Mouse (Mus musculus) neural tube, embryonic 10.5 days (tissue): ENCODE results near the gene Yaf2.
A peak's percentile ranks its signal among the peaks of the same experiment; 100 is the strongest.
"Not testable (repeated sequence)": the region's sequence is repeated elsewhere in the genome, so short reads cannot be mapped to it uniquely, and the experiment has no call there.

Experiments
- DNase-seq: peaks from one replicate; pipeline ENCODE4 v3.0.0-alpha.2; 2017; ENCODE audit warnings: low spot score; ENCODE audit errors: extremely low spot score

The Yaf2 gene

DNA sequence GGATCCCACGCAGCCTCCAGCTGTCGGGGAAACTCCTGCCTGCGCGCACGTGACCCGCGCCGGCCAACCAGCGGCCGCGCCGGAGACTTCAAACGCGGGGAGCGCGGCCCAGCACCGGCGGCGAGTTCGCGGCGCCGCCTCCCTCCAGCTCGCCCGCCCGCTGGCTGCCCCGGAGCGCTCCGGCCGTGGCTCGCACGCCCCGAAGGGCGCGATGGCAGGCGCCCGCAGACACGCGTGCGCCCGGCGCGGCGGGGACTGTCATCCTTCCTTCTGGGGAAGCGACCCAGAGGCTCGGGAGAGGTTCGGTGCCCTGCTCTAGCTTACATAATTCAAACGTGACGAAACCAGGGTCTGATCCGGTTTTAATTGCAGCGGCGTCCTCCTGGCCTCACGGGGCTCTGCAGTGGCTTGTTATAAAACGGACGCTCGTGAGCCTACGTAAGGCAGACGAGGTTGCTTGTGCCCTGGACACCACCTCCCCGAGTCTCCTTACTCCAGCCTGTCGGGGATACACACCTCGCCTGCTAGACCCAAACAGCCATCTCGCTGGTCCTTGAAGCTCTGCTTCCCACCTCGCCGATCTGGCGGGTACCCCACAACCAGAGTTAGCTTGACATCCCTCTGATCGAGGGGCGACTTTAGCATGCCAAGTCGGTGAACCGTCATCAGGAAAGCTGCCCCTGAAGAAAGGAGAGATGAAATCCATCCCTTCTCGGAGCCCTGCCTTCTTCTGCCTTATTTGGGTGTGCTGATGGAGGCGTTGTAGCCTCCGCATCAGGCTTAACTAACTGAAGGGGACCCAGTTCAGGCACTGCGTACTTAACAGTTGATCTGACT is at the start of gene Yaf2:
Gene Yaf2, minus strand, starts transcription at position 11 of the 837 bp plus-strand sequence.
- peak; percentile 85 for DNase-seq

DNA sequence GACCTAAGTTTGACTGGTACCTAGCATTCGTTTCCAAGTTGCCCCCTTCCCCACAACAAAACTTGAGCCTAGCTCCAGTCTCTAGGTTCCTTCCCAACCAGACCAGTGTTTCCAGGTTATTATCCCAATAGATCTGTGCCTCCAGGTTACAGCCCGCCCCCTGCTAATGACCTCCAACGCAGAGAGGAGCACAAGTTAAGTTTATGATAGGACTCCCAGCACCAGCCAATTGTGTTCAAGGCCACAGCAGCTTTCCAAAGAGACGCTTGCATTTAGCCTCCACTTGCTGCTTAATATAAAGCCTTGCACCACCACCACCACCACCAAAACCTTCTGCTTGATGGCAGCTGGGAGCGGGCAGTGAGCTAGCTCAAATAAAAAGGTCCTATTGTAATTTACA is 44.6 kb upstream of the Yaf2 start:
- DNase-seq, result no peak

GRCm38 (mm10) chr15:93379177-93379576 is 42.4 kb upstream of the Yaf2 start:
- DNase-seq, result no peak

- no peak for DNase-seq
These were observed 39.0 kb upstream of the Yaf2 start for GRCm38 (mm10) chr15:93375696-93376095.

DNA sequence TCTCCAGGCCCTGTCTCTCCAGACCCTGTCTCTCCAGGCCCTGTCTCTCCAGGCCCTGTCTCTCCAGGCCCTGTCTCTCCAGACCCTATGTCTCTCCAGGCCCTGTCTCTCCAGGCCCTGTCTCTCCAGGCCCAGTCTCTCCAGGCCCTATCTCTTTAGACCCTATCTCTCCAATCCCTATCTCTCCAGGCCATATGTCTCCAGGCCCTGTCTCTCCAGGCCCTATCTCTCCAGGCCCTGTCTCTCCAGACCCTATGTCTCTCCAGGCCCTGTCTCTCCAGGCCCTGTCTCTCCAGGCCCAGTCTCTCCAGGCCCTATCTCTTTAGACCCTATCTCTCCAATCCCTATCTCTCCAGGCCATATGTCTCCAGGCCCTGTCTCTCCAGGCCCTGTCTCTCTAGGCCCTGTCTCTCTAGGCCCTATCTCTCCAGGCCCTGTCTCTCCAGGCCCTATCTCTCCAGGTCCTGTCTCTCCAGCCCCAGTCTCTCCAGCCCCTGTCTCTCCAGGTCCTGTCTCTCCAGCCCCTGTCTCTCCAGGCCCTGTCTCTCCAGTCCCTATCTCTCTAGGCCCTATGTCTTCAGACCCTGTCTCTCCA is 35.9 kb upstream of the Yaf2 start:
- not testable (repeated sequence) for DNase-seq

DNA sequence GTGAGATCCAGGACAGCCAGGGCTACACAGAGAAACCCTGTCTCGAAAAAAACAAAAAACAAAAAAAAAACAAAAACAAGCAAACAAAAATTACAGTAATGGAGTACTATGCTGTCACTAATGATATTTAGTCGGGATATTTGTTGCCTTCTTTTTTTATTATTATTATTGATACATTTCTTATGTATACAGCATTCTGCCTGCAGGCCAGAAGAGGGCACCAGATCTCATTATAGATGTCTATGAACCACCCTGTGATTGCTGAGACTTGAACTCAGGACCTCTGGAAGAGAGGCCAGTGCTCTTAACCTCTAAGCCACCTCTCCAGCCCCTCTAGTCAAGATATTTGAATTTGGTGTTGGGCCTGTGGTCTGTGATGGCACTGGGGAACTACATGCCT is 35.1 kb upstream of the Yaf2 start:
- DNase-seq, result no peak

DNA sequence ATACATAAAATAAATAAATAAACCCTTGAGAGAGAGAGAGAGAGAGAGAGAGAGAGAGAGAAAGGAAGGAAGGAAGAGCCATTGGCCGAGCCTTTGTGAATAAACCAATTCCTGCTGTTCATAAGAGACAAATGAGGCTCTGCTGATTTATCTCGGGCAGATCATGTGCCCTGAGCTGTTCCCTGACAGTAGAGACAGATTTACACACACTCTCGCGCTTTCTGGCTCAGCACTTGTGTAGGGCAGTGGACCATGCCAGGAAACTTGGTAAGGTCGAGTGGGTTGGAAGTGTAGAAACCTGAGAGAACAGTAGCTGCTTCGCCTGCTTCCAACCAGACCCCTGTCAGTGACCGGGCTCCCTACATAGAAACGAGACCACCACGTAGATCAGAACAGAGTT is 31.8 kb upstream of the Yaf2 start:
- no peak for DNase-seq

- no peak for DNase-seq
These were observed 28.8 kb upstream of the Yaf2 start for GRCm38 (mm10) chr15:93365561-93365960.

- no peak for DNase-seq
These were observed 21.8 kb upstream of the Yaf2 start for GRCm38 (mm10) chr15:93358346-93359095.

DNA sequence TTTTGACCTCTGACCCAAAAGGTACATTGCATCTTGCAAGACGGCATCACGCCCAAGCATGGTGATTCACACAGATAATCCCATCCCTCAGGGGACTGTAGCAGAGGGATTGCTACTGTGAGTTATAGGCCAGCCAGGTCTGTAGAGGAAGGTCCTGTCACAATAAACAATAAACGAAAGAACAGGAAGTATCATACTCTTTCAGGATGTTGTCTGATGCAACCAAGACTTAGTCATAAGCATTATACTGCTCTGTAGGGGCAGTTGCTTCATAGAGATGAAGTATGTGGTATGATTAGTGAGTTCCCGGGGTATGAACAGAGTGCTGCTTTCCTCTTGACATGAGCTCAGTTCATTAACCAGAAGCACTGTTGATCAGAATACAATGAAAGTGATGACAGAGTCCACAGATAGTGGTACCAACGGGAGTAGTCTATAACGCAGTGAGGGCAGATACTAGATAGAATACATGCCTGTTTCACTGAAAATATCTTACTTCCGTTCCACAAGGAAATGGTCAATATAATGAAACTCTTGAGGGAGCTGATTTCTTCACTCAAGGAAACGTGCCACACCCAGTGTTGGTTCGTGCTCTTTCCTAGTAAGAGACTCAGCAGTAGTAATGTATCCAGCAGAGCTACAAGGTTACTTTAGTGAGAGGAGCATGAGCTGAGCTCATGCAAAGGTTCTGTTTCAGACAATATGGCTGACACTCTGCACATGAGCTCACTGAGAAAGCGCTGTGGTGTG is 4.1 kb upstream of the Yaf2 start:
- DNase-seq, result no peak

DNA sequence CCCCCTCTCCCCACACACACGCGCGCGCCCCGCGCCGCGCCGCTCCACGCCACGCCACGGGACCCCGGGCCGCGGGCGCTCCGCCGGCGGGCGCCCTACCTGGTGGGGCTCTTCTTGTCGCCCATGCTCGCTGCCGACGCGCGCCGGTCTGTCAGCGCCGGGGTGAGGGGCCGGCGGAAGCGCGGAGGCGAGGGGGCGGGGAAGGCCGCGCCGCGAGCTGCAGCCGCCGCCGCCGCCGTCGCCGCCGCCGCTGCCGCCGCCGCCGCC is 144 bp downstream of the Yaf2 start:
- DNase-seq, result no peak

GRCm38 (mm10) chr15:93335821-93336657 is 696 bp downstream of the Yaf2 start:
- peak; percentile 78 for DNase-seq

- no peak for DNase-seq
These were observed 5.5 kb downstream of the Yaf2 start for GRCm38 (mm10) chr15:93331256-93331655.

- DNase-seq, result no peak
These were observed 9.5 kb downstream of the Yaf2 start for GRCm38 (mm10) chr15:93327235-93327634.

GRCm38 (mm10) chr15:93326651-93327050 is 10.1 kb downstream of the Yaf2 start:
- DNase-seq, result no peak

- no peak for DNase-seq
These were observed 11.4 kb downstream of the Yaf2 start for GRCm38 (mm10) chr15:93325360-93325759.

- no peak for DNase-seq
These were observed 18.0 kb downstream of the Yaf2 start for GRCm38 (mm10) chr15:93318781-93319180.

DNA sequence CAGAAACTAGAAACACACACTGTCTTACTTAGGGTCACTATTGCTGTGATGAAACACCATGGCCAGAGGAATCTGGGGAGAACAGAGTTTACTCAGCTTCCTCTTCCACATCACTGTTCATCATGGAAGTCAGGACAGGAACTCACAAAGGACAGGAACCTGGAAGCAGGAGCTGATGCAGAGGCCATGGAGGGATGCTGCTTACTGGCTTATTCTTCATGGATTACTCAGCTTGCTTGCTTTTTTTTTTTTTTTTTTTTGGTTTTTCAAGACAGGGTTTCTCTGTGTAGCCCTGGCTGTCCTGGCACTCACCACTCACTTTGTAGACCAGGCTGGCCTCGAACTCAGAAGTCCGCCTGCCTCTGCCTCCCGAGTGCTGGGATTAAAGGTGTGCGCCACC is 26.4 kb downstream of the Yaf2 start:
- not testable (repeated sequence) for DNase-seq

- DNase-seq, result no peak
These were observed 38.5 kb downstream of the Yaf2 start for GRCm38 (mm10) chr15:93298197-93298596.

- DNase-seq, result no peak
These were observed 42.3 kb downstream of the Yaf2 start for GRCm38 (mm10) chr15:93294483-93294882.

DNA sequence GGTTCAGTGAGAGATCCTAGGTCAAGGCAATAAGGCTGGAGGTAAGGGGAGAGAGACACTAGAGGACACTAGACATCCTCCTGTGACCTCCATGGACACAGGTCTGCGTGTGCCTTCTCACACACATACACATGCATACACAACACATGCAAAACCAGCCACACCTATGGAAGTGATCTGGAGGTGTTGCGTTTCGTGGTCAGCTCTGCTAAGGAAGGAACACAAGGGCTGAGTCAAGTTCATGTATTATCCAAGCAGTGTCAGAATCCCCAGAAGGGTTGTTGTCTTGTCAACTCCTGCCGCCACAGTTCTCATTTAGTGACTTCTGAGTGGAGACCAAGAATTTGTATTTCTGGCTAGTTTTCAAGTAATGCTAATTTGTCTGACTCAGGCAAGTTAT is 48.4 kb downstream of the Yaf2 start:
- DNase-seq, result no peak
